Mouse (Mus musculus) G1E (cell line): ENCODE results near the gene BC061237. TPM values are rescaled to one million over a fixed set of nuclear protein-coding genes. Genes with fewer than 3 reads are reported as not detected.
"Not testable (repeated sequence)": the region's sequence is repeated elsewhere in the genome, so short reads cannot be mapped to it uniquely, and the experiment has no call there.

Experiments used
- ATAC-seq: 2 replicates; pipeline ENCODE4 v1.8.0; 2016; ENCODE audit warnings: mild to moderate bottlenecking; ENCODE audit not compliant: insufficient number of reproducible peaks, poor library complexity, low FRiP score, severe bottlenecking; ENCODE audit errors: extremely low read depth
- DNase-seq: peaks from one replicate; pipeline ENCODE4 v3.0.0; 2012; ENCODE audit warnings: low spot score
- H3K27me3 ChIP-seq: 2 replicates; pipeline ENCODE4 v1.6.1; 2012; ENCODE audit warnings: mild to moderate bottlenecking, low read length, inconsistent platforms; ENCODE audit not compliant: insufficient read depth
- H3K36me3 ChIP-seq: replicated peaks from 2 replicates; pipeline ENCODE3; 2012; ENCODE audit warnings: mild to moderate bottlenecking, inconsistent platforms
- H3K4me1 ChIP-seq: 2 replicates; pipeline ENCODE4 v1.6.1; 2012; ENCODE audit warnings: low read depth, low read length, inconsistent platforms, mixed read lengths; ENCODE audit not compliant: insufficient read depth
- H3K4me3 ChIP-seq: 2 replicates; pipeline ENCODE4 v1.5.1; 2012; ENCODE audit warnings: low read depth, mild to moderate bottlenecking, inconsistent platforms, low read length, moderate library complexity, mixed read lengths
- H3K9me3 ChIP-seq: replicated peaks from 2 replicates; pipeline ENCODE4 v1.6.1; 2012; ENCODE audit warnings: inconsistent platforms
- polyA plus RNA-seq: library from polyadenylated mRNA; stranded (reverse); fragments of >175 nt; gene quantifications from 2 replicates; pipeline ENCODE4 v1.2.3, GENCODE M21; 2012
- total RNA-seq, 2 experiments: library from RNA; stranded (forward) in 1 of 2; stranded (reverse) in 1 of 2; fragments of 200-1000 nt in 1 of 2; fragments of >200 nt in 1 of 2; fragmentation: Nextera tagmentation in 1 of 2; gene quantifications; 2 replicates each; pipeline ENCODE4 v1.2.3; 2014 to 2017

BC061237 gene
- total RNA-seq (2014; fragmentation: Nextera tagmentation) (not detected in 2 replicates), total RNA-seq (2017) (not detected in 2 replicates), polyA plus RNA-seq (not detected in 2 replicates)

DNA sequence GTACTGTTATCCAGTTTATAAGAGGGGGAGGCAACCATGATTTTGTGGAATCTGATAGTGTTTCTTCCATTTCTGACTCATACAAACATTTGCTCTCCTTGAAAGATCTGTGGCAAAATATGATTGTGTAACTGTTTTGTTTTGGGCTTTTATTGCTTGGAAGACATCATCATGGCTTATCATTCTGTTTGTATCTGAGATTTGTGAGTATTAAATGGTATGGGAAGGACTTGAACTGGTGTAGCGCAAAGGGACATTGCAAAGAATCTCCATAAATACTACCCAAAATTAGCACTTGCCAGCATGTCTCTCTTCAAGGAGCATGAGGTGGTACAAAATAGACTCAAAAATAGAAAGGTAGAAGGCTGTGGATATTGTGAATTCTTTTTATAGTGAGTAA, at the start of gene BC061237:
Gene BC061237, plus strand, starts transcription at position 301 of the 400 bp plus-strand sequence.
- ATAC-seq, H3K4me1 ChIP-seq, H3K36me3 ChIP-seq, H3K4me3 ChIP-seq, H3K9me3 ChIP-seq, H3K27me3 ChIP-seq, DNase-seq: not testable (repeated sequence)

DNA sequence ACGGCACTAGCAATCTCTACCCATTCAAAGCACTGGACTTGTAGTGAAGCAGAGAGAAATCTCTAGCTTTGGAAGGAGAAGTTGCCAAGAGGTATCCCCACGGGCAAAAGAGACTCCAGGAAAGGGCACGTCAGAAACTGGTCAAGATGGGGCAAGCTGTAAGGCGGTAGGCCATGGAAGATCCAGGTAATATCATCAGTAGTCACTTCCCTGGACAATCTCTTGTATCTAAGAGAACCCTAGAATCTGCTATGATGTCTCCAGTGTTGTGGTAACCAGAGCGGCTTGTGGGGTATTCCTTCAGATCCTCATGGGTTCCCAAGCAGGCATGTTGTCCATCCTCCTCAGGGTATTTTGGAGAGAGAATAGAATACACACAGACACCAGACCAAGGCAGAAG, 25.7 kb downstream of the BC061237 start, which contains the start of gene Gm17093:
Gene Gm17093, plus strand, starts transcription at position 301 of the 400 bp plus-strand sequence.
- not testable (repeated sequence) for H3K4me1 ChIP-seq, H3K27me3 ChIP-seq, ATAC-seq, H3K36me3 ChIP-seq, DNase-seq, H3K4me3 ChIP-seq, H3K9me3 ChIP-seq

DNA sequence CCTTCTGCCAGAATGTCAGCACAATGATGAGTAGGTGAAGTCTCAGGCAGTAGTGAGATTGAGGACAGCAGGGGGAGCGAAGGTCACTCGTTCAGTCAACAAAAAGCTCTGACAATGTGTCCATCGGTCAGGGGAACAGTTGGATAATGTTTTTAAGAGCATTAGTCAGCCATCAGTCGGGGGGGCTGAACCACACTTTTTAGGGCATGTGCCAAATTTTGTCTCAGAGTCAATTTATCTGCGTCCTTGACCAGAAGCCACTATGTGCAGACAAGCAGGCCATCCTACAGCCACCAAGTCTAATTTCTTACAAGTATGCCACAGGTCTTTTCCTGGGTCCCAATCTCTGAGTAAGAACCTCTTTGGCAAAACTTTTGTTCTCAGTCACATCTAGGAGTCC, 55.7 kb downstream of the BC061237 start:
- H3K4me1 ChIP-seq, H3K36me3 ChIP-seq, H3K9me3 ChIP-seq, ATAC-seq, H3K4me3 ChIP-seq, H3K27me3 ChIP-seq, DNase-seq: not testable (repeated sequence)

Other genes with a start within 250 kb of the BC061237 start
- gene Gm8220, start 206.9 kb upstream of the BC061237 start, total RNA-seq (2014; fragmentation: Nextera tagmentation): not detected in 2 replicates
- gene Gm8220, start 206.9 kb upstream of the BC061237 start, total RNA-seq (2017): 0.76 TPM in 1 of 2 replicates, not detected in the other
- not detected in 2 replicates for gene Gm8220, start 206.9 kb upstream of the BC061237 start, polyA plus RNA-seq
- gene Gm5930, start 153.9 kb upstream of the BC061237 start, total RNA-seq (2014; fragmentation: Nextera tagmentation): 0.90 and 2.2 TPM in 2 replicates
- gene Gm5930, start 153.9 kb upstream of the BC061237 start, total RNA-seq (2017): 0.35 and 0.71 TPM in 2 replicates
- gene Gm5930, start 153.9 kb upstream of the BC061237 start, polyA plus RNA-seq: not detected in 2 replicates
- gene Gm8229, start 127.1 kb upstream of the BC061237 start, total RNA-seq (2014; fragmentation: Nextera tagmentation): not detected in 2 replicates
- 0.11 and 0.17 TPM in 2 replicates for gene Gm8229, start 127.1 kb upstream of the BC061237 start, total RNA-seq (2017)
- not detected in 2 replicates for gene Gm8229, start 127.1 kb upstream of the BC061237 start, polyA plus RNA-seq
- gene Gm3371, start 81.8 kb upstream of the BC061237 start, total RNA-seq (2014; fragmentation: Nextera tagmentation): not detected in 2 replicates
- gene Gm3371, start 81.8 kb upstream of the BC061237 start, total RNA-seq (2017): not detected in 2 replicates
- gene Gm3371, start 81.8 kb upstream of the BC061237 start, polyA plus RNA-seq: not detected in 2 replicates
- gene Gm8232, start 58.8 kb upstream of the BC061237 start, total RNA-seq (2014; fragmentation: Nextera tagmentation): not detected in 2 replicates
- gene Gm8232, start 58.8 kb upstream of the BC061237 start, total RNA-seq (2017): 0.11 TPM in 1 of 2 replicates, not detected in the other
- not detected in 2 replicates for gene Gm8232, start 58.8 kb upstream of the BC061237 start, polyA plus RNA-seq
- gene Gm17093, start 25.8 kb downstream of the BC061237 start, total RNA-seq (2014; fragmentation: Nextera tagmentation): not detected in 2 replicates
- gene Gm17093, start 25.8 kb downstream of the BC061237 start, total RNA-seq (2017): not detected in 2 replicates
- not detected in 2 replicates for gene Gm17093, start 25.8 kb downstream of the BC061237 start, polyA plus RNA-seq
- gene Gm8247, start 90.7 kb downstream of the BC061237 start, total RNA-seq (2014; fragmentation: Nextera tagmentation): not detected in 2 replicates
- gene Gm8247, start 90.7 kb downstream of the BC061237 start, total RNA-seq (2017): not detected in 2 replicates
- gene Gm8247, start 90.7 kb downstream of the BC061237 start, polyA plus RNA-seq: not detected in 2 replicates
- gene Gm5624, start 135.5 kb downstream of the BC061237 start, total RNA-seq (2014; fragmentation: Nextera tagmentation): 13.8 and 20.4 TPM in 2 replicates
- 18.2 and 20.5 TPM in 2 replicates for gene Gm5624, start 135.5 kb downstream of the BC061237 start, total RNA-seq (2017)
- 0.85 and 1.0 TPM in 2 replicates for gene Gm5624, start 135.5 kb downstream of the BC061237 start, polyA plus RNA-seq
- 2.9 TPM in 1 of 2 replicates, not detected in the other for gene Gm8257, start 214.0 kb downstream of the BC061237 start, total RNA-seq (2014; fragmentation: Nextera tagmentation)
- gene Gm8257, start 214.0 kb downstream of the BC061237 start, total RNA-seq (2017): 0.11 TPM in 1 of 2 replicates, not detected in the other
- not detected in 2 replicates for gene Gm8257, start 214.0 kb downstream of the BC061237 start, polyA plus RNA-seq